Mouse (Mus musculus) liver, embryonic 12.5 days (tissue): ENCODE measurements at regions not wholly inside any gene's neighbourhood (a gene's known extent, or its start where the extent isn't known, plus 50 kb on each side); places are given as distances from the start of the nearest gene placed in this dataset.

Experiments used
- ATAC-seq: fragments of 200-750 bp; cut with Nextera tagmentation; 2 replicates; pipeline ENCODE4 v1.8.0; 2017; ENCODE audit warnings: moderate number of reproducible peaks, mild to moderate bottlenecking, moderate library complexity
- H3K27ac ChIP-seq: fragments of 300-500 bp; sonication (generic); 2 replicates; pipeline ENCODE4 v1.5.1; 2016; ENCODE audit warnings: mild to moderate bottlenecking
- H3K27me3 ChIP-seq: fragments of 300-500 bp; sonication (generic); replicated peaks from 2 replicates; pipeline ENCODE4 v1.6.1; 2016; ENCODE audit warnings: mild to moderate bottlenecking, moderate library complexity
- H3K36me3 ChIP-seq: fragments of 300-500 bp; sonication (generic); 2 replicates; pipeline ENCODE4 v1.6.1; 2016; ENCODE audit warnings: mild to moderate bottlenecking, moderate library complexity
- H3K4me1 ChIP-seq: fragments of 300-500 bp; sonication (generic); 2 replicates; pipeline ENCODE4 v1.6.1; 2016
- H3K4me2 ChIP-seq: fragments of 300-500 bp; sonication (generic); 2 replicates; pipeline ENCODE4 v1.6.1; 2016; ENCODE audit warnings: mild to moderate bottlenecking, moderate library complexity
- H3K4me3 ChIP-seq: fragments of 300-500 bp; sonication (generic); 2 replicates; pipeline ENCODE4 v1.5.1; 2016; ENCODE audit warnings: mild to moderate bottlenecking, moderate library complexity
- H3K9ac ChIP-seq: fragments of 300-500 bp; sonication (generic); 2 replicates; pipeline ENCODE4 v1.6.1; 2016; ENCODE audit warnings: mild to moderate bottlenecking, moderate library complexity
- H3K9me3 ChIP-seq: fragments of 300-500 bp; sonication (generic); replicated peaks from 2 replicates; pipeline ENCODE4 v1.6.1; 2016; ENCODE audit warnings: mild to moderate bottlenecking, moderate library complexity
- WGBS: fragments of 180-500 bp; shearing (Covaris S2); methylation state at CpG from one replicate; pipeline ENCODE4 v1.1.7; 2016; ENCODE audit not compliant: insufficient replicate concordance; 5-methylcytosine and 5-hydroxymethylcytosine counted together

DNA sequence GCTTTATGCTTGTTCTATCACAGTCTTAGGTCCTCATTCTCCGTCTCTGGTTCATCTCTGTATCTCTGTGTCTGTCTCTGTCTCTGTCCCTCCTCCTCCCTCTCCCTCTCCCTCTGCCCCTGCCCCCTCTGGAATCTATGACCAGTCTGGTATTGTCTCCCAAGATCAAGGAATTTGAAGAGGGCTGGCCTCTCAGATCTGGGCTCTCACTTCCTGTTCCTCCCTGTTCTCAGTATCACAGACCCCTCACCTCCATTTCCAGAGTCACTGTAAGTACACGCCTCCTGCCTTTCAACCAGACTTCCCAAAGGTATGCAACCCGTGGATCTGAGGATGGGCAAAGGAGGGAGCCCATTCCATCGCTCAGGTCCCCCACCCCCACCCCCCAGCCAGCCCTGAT is 144.7 kb upstream of the Jarid2 start:
- H3K9me3 ChIP-seq = no peaks in the 10 kb centered on the region
- no peak overlapping the region for H3K9ac ChIP-seq
- no peak overlapping the region for H3K4me2 ChIP-seq
- ATAC-seq = no peak
- H3K4me1 ChIP-seq = peaks cover 37% of the 10 kb centered on the region
- peaks cover 20% of the 10 kb centered on the region; the same call in 1 of the 2 replicates for H3K27me3 ChIP-seq
- no peak overlapping the region for H3K4me3 ChIP-seq
- WGBS = 32% methylated on average over 4 of the region's 4 CpGs
- H3K27ac ChIP-seq = no peak overlapping the region
- no peaks in the 10 kb centered on the region for H3K36me3 ChIP-seq

DNA sequence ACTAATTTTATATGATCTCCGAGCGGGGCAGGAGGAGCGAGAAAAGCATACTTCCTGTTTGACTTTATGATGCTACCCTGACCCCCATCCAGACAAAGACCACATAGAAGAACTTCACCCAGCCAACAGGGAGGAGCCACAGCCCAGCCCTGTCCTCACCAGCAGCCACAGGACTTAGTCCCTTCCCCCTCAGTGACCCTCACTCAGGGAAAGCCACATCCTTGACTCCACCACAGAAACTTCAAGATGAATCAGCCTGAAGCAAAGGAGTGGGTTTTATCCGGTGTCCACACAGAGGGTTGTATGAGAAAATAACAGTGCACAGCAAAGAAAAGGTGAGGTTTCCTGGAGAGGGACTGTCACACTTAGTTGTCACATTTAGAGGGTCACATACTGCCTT is 141.4 kb upstream of the Jarid2 start:
- no peak overlapping the region for H3K4me2 ChIP-seq
- no peaks in the 10 kb centered on the region for H3K36me3 ChIP-seq
- ATAC-seq = no peak
- no peak overlapping the region for H3K9ac ChIP-seq
- 19% methylated on average over 4 of the region's 4 CpGs for WGBS
- H3K9me3 ChIP-seq = no peaks in the 10 kb centered on the region
- H3K4me3 ChIP-seq = no peak overlapping the region
- 0 out of 2 replicates have a peak, but pooled peaks cover 4% of the 10 kb centered on the region for H3K27me3 ChIP-seq
- H3K27ac ChIP-seq = no peak overlapping the region
- H3K4me1 ChIP-seq = peaks cover 11% of the 10 kb centered on the region; the same call in 1 of the 2 replicates

DNA sequence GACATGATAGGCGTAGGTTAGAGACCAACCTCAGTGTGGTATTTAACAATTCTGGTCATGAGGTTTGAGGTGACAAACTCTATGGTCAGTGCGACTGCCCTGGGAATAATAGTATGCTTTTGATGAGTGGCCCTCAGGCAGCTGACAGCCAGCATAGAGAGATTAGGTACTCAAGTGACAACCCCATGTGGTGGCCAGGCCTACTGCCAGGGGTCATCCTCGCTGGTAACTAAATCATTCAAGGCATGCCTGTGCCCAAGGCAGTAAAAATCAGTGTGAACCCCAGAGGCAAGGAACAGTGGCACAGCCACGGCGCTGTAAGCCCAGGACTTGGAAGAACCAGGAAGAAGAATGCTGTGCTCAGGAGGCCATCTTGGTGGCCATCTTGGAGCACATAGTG is 134.6 kb upstream of the Jarid2 start:
- Histone ChIP-seq H3K4me3 (no peak overlapping the region), H3K9me3 (no peaks in the 10 kb centered on the region), H3K36me3 (no peaks in the 10 kb centered on the region), H3K27me3 (no peaks in the 10 kb centered on the region), H3K9ac (no peak overlapping the region), H3K27ac (no peak overlapping the region), H3K4me1 (no peaks in the 10 kb centered on the region), H3K4me2 (no peak overlapping the region)
- no peak for ATAC-seq
- WGBS = 74% methylated on average over 5 of the region's 5 CpGs

DNA sequence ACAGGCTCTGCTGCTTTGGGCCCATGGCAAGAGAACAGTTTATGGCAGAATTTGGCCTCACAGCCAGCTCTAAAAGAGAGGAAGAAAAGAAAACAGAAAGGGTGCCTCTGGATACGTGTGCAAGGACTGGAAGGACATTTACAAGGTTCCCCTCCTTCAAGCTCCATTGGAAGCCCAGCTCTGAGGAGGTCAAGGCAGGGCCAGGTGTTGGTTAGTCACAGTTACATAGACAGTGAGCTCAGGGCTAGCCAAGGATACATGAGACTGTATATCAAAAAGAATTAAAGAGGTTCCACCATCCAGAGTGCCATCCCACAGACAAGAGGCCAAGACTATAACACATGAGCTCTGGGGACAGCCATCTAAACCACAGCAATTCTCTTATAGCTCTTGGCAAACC is 131.6 kb upstream of the Jarid2 start:
- Histone ChIP-seq H3K4me3 (no peak overlapping the region), H3K4me1 (no peaks in the 10 kb centered on the region), H3K4me2 (no peak overlapping the region), H3K9me3 (no peaks in the 10 kb centered on the region), H3K36me3 (no peaks in the 10 kb centered on the region), H3K9ac (no peak overlapping the region), H3K27ac (no peak overlapping the region), H3K27me3 (peaks cover 8% of the 10 kb centered on the region; the same call in 1 of the 2 replicates)
- WGBS = 51% methylated on average over 1 of the region's 1 CpGs
- ATAC-seq = no peak

DNA sequence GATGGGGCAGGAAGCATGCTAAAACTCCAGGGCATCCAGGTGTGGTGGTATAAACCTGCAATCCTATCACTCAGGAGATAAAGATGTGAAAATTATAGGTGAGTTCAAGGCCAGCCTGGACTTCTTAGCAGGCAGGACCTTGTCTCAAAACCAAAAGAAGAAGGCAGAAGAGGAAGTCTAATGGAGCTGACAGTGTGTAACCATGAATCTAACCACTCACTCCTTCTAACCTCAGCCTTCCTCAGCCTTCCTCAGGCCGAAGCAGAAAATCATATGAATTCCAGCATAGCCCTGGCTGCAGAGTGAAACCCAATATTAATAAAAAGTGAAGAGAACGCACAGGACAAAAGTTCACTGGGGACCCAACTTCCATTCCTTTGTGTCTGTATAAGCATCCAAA is 128.2 kb upstream of the Jarid2 start:
- 61% methylated on average over 2 of the region's 2 CpGs for WGBS
- ATAC-seq = no peak
- peaks cover 8% of the 10 kb centered on the region; the same call in 1 of the 2 replicates for H3K27me3 ChIP-seq

DNA sequence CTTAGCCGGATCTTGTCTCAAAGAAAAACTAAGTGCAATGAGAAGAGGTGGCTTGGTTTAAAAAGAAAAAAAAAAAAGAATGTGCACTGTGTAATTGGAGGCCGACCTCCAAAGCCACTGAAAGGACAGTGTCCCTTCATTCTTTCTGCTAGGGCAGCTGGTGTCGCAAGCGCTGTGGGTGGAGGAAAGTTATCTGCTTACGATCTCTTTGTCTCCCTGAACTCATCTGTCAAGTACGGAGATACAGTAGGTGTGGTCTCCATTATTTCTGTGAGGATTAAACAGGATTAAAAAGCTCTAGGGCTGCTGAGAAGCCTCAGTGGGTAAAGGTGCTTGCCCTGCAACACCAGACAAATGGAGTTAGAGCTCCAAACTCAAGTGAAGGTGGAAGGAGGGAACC is 126.6 kb upstream of the Jarid2 start:
- ATAC-seq = no peak

More for the DNA sequence above, 128.2 kb upstream of the Jarid2 start:
- Histone ChIP-seq H3K4me3 (no peak overlapping the region), H3K9ac (no peak overlapping the region), H3K9me3 (no peaks in the 10 kb centered on the region), H3K27ac (no peak overlapping the region), H3K4me1 (no peaks in the 10 kb centered on the region), H3K4me2 (no peak overlapping the region), H3K36me3 (no peaks in the 10 kb centered on the region)

DNA sequence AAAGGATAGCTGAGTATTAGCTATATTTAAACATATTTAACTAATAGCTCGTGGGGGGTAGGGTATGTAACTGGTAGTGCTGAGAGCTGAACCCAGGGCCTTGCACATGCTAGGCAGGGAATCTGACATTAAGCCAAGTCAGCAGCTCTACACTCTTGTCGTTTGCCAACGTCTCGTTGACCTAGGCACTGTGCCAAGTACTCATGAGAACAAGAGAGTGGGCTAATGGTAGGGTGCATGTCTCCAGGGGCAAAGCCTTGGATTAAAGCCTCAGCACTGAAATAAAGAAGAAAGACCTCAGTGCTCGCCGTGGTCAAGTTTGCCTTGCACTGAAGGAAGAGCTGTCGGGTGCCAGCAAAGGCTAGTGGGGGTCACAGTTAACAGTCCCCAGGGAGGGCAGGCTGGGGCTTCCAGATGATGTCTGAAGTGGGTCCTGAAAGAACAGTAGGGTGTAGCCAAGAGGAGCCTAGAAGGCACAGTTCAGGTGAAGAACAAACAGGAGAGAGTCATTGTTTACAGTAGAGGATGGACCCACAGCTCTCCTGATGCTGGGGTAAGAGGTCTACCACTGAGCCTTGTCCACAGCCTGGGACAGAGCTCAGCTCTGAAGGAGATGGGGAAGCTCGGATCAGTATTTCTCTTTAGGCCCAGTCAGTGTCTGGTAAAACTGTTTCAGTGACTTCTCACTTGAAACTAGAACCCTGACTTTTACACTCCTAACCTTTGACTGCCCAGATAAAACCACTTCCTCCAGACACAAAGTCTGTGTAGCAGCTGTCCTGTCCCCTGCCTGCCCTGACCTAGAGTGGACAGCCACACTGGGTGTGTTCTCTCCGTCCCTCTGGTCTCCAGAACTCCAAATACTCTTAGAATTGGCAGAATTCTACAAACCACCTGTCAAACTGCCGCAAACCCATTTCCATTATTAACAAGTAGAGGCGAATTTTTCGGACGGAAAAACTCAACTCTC is 121.7 kb upstream of the Jarid2 start:
- 70% methylated on average over 13 of the region's 13 CpGs for WGBS
- H3K27me3 ChIP-seq = no peaks in the 10 kb centered on the region; the same call in 1 of the 2 replicates
- no peak for ATAC-seq
- H3K4me3 ChIP-seq = no peak overlapping the region
- H3K4me1 ChIP-seq = no peaks in the 10 kb centered on the region
- no peaks in the 10 kb centered on the region for H3K9me3 ChIP-seq
- H3K27ac ChIP-seq = no peak overlapping the region
- no peak overlapping the region for H3K9ac ChIP-seq
- H3K4me2 ChIP-seq = no peak overlapping the region
- H3K36me3 ChIP-seq = no peaks in the 10 kb centered on the region

More for the DNA sequence above, 126.6 kb upstream of the Jarid2 start:
- Histone ChIP-seq H3K4me1 (no peaks in the 10 kb centered on the region), H3K27me3 (peaks cover 8% of the 10 kb centered on the region; the same call in 1 of the 2 replicates), H3K27ac (no peak overlapping the region), H3K36me3 (no peaks in the 10 kb centered on the region), H3K9me3 (no peaks in the 10 kb centered on the region), H3K9ac (no peak overlapping the region), H3K4me3 (no peak overlapping the region), H3K4me2 (no peak overlapping the region)
- 43% methylated on average over 6 of the region's 6 CpGs for WGBS

DNA sequence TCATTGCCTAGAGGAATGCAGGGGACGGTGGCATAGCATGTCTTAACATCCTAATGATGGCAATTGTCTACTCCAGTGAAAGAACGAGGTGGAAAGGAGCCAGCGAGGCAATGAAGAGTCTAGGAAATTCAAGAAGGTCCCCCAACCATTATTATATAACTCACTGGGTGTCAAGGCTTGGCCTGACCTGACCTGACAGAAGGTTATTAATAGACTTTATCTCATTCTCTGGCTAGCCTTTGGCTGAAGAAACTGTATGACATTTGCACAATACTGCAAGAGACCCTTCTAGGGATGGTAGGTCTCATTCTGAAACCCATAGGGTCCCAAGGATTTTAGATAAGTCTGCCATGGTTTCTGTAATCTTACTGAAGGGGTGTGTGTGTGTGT is 121.0 kb upstream of the Jarid2 start:
- no peaks in the 10 kb centered on the region for H3K4me1 ChIP-seq
- H3K4me2 ChIP-seq = no peak overlapping the region
- no peaks in the 10 kb centered on the region for H3K27me3 ChIP-seq
- no peak overlapping the region for H3K4me3 ChIP-seq
- H3K27ac ChIP-seq = no peak overlapping the region
- ATAC-seq = no peak
- H3K9me3 ChIP-seq = no peaks in the 10 kb centered on the region
- 52% methylated on average over 3 of the region's 3 CpGs for WGBS
- H3K9ac ChIP-seq = no peak overlapping the region
- H3K36me3 ChIP-seq = no peaks in the 10 kb centered on the region

DNA sequence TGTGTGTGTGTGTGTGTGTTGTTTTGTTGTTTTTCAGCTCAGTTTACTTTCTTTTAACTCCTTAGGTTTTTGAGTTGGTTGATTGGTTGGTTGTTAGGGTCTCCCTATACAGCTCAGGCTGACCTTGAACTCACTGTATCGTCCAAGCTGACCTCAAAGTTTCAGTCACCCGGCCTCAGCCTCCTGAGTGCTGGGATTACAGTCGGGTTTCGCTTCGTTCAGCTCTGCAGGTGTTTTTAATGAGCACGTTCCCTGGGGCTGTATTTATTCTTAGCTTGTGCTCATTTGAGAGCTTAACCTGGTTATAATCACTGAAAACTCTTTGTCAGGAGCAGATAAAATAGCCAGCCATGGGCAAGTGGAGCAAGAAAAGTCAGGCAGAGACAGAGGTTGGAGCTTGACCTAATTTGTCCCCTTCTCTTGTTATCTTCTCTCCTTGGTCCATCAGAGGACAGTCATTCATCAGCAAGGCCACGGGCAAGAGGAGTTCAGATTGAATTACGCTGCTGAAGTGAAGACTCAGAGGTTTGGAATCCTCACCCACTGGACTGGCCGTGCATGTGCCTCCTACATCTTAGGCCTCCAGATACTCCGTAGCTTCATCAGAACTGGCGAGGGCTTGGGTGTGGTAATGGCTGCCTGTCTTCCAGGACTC is 120.5 kb upstream of the Jarid2 start:
- Histone ChIP-seq H3K9me3 (no peaks in the 10 kb centered on the region), H3K36me3 (no peaks in the 10 kb centered on the region), H3K9ac (no peak overlapping the region), H3K4me1 (no peaks in the 10 kb centered on the region), H3K4me3 (no peak overlapping the region), H3K27ac (no peak overlapping the region), H3K27me3 (no peaks in the 10 kb centered on the region), H3K4me2 (no peak overlapping the region)
- ATAC-seq = no peak
- WGBS = 69% methylated on average over 11 of the region's 11 CpGs

DNA sequence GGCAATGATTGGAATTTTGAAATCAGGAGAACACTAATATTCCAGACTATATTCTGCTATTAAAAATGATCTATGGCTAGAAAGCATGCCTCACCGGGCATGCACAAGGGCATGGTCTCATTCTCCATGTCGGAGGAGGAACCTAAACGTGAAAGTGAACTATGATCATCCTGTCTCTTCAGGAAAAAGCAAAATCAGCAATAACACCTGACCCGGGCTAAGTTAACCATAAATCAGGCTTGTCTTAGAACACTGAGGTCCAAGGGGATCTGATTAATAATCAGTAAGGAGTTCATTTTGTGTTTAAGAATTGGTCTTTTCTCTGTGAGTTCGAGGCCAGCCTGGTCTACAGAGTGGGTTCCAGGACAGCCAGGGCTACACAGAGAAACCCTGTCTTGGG is 119.7 kb upstream of the Jarid2 start:
- Histone ChIP-seq H3K27me3 (no peaks in the 10 kb centered on the region), H3K4me2 (no peak overlapping the region), H3K36me3 (no peaks in the 10 kb centered on the region), H3K4me3 (no peak overlapping the region), H3K27ac (no peak overlapping the region), H3K9me3 (no peaks in the 10 kb centered on the region), H3K4me1 (no peaks in the 10 kb centered on the region), H3K9ac (no peak overlapping the region)
- 74% methylated on average over 5 of the region's 5 CpGs for WGBS
- ATAC-seq = no peak

DNA sequence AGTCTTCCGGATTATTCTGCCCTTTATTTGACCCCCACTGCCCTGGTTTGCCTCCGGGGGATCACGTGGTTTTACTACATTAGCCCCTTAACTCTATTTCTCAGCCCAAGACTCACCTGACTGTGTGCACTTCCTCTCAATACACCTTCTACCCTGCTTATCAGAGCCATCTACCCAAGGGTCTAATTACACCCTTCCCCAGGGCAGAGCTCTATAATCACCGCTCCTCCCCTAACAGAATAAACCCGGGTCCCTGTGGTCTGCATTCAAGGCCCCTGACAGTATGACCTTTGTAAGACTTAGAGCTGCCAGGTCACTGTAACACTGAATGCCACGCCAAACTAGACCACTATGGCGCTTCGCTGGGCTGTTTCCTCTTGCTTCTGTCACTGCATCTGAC is 113.6 kb upstream of the Jarid2 start:
- Histone ChIP-seq H3K9ac (no peak overlapping the region), H3K27ac (no peak overlapping the region), H3K9me3 (no peaks in the 10 kb centered on the region), H3K4me1 (no peaks in the 10 kb centered on the region), H3K27me3 (no peaks in the 10 kb centered on the region), H3K36me3 (no peaks in the 10 kb centered on the region), H3K4me3 (no peak overlapping the region), H3K4me2 (no peak overlapping the region)
- no peak for ATAC-seq
- 65% methylated on average over 8 of the region's 8 CpGs for WGBS

DNA sequence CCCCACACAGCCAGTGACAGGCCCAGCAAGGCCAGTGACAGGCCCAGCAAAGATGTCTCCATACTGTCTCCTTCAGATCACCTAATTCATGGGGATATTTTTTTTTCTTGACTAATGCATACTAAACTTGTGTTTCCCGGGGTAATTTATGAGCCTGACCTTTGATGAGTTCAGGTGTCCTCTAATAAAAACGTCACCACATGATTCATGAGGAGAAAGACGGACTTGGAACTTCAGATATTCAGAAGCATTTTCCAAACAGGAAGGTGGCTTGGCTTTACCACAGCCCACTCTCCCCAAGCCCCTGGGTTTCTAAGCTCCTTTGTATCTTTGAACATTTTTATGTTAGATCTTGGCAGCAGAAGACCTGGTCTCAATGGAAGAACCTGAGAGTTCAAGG is 110.9 kb upstream of the Jarid2 start:
- no peaks in the 10 kb centered on the region for H3K36me3 ChIP-seq
- H3K4me3 ChIP-seq = no peak overlapping the region
- H3K4me1 ChIP-seq = no peaks in the 10 kb centered on the region
- no peaks in the 10 kb centered on the region for H3K27me3 ChIP-seq
- WGBS = 57% methylated on average over 3 of the region's 3 CpGs
- H3K9me3 ChIP-seq = no peaks in the 10 kb centered on the region
- no peak overlapping the region for H3K27ac ChIP-seq
- ATAC-seq = no peak
- no peak overlapping the region for H3K9ac ChIP-seq
- no peak overlapping the region for H3K4me2 ChIP-seq
